Mouse (Mus musculus): ENCODE measurements around the gene Ecsit.

Ecsit gene

GRCm38 (mm10) chr9:22051161-22051957 lies 33.9 kb downstream of the Ecsit start:
- DNase-seq (ENCODE audit: low spot score): no peak

- peak; percentile 16 for DNase-seq (ENCODE audit: low spot score)
Observed at GRCm38 (mm10) chr9:22050351-22050889, 34.8 kb downstream of the Ecsit start.

GRCm38 (mm10) chr9:22049721-22050270 lies 35.4 kb downstream of the Ecsit start:
- no peak for DNase-seq (ENCODE audit: low spot score)

GRCm38 (mm10) chr9:22049315-22049714 lies 35.9 kb downstream of the Ecsit start:
- no peak for DNase-seq (ENCODE audit: low spot score)

GRCm38 (mm10) chr9:22047329-22047728 lies 37.9 kb downstream of the Ecsit start:
- DNase-seq (ENCODE audit: low spot score): no peak

- DNase-seq (ENCODE audit: low spot score): no peak
Observed at GRCm38 (mm10) chr9:22041832-22042231, 43.4 kb downstream of the Ecsit start.

GRCm38 (mm10) chr9:22037826-22038225 lies 47.4 kb downstream of the Ecsit start:
- DNase-seq (ENCODE audit: low spot score): no peak

GRCm38 (mm10) chr9:22035300-22036044 lies 49.8 kb downstream of the Ecsit start:
- DNase-seq (ENCODE audit: low spot score): no peak

- no peak for DNase-seq (ENCODE audit: low spot score)
Observed at GRCm38 (mm10) chr9:22030386-22030785, 54.9 kb downstream of the Ecsit start.

- no peak for DNase-seq (ENCODE audit: low spot score)
Observed at GRCm38 (mm10) chr9:22028467-22028866, 56.8 kb downstream of the Ecsit start.

GRCm38 (mm10) chr9:22024592-22024991 lies 60.6 kb downstream of the Ecsit start:
- no peak for DNase-seq (ENCODE audit: low spot score)
